Mouse (Mus musculus): ENCODE results near the gene Hrasls5. TPM values are rescaled to one million over a fixed set of nuclear protein-coding genes. Genes with fewer than 3 reads are reported as not detected.

Gene Hrasls5
- polyA plus RNA-seq, 1 experiment from 2014 or later = not detected

DNA sequence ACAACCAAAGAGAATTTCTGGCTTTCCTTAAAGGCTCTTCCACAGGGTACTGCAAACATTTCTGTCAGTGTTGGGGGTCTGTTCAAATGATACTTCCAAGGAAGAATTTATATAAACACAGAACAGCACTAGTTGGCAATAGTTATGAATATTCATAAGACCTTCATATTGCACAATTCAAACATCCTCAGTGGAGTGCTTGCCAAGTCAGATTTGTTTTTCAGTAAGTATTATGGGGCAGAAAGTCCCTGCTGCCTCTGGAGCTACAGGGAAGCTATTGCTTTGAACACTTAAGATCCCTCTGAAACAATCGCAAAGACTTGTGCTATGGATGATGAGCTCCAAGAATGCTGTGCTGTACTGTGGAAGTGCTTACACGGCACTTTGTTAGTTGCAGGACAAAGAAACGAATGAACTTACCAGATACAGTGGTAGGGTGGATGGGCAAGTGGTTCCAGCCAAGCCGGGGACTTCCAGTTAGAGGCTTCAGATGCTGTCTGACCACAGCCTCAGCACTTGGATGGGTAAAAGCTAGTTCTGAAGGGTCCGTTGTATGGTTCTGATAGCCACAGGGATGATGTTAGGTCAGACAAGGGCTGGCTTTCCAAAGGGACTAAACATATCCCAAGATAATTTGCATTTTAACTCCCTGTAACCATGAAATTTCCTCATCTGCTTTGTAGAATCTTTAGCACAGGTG, 4.0 kb downstream of the Hrasls5 start:
- H3K27me3 ChIP-seq (ENCODE audit: low read depth, poor library complexity, severe bottlenecking) = peaks cover 36% of the 10 kb centered on the region
- no peak overlapping the region for H3K4me3 ChIP-seq
- H3K36me3 ChIP-seq = no peaks in the 10 kb centered on the region
- H3K27ac ChIP-seq = no peak overlapping the region
- no peaks in the 10 kb centered on the region for H3K9me3 ChIP-seq (replicated peaks)
- H3K4me1 ChIP-seq = peaks cover 12% of the 10 kb centered on the region
- no peak for DNase-seq (ENCODE audit: low spot score)
- WGBS = 81% methylated on average over 5 of the region's 5 CpGs

DNA sequence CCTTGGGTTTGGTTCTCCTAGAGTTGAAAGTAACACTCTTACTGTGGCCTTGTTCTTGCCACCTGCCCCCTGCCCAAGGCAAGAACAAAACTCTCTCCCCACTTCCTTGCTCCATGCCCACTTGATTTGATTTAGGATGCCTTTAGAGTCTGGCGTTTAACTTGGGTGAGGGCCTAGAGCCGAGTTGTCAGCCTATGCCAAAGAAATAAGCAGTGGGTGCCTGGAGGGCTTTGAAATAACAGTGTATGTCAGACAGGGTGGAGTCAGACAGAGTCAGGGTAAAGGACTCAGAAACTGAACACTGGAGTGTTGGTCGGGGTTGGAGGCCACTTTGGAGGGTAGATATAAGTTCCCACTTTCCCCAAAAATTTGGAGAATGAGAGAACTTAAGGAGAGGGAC, 4.7 kb downstream of the Hrasls5 start:
- no peak for DNase-seq (ENCODE audit: low spot score)
- H3K4me3 ChIP-seq = no peak overlapping the region
- H3K27me3 ChIP-seq (ENCODE audit: low read depth, poor library complexity, severe bottlenecking) = peaks cover 29% of the 10 kb centered on the region
- no peaks in the 10 kb centered on the region for H3K36me3 ChIP-seq
- 66% methylated on average over 3 of the region's 3 CpGs for WGBS
- H3K9me3 ChIP-seq (replicated peaks) = no peaks in the 10 kb centered on the region
- H3K4me1 ChIP-seq = peaks cover 11% of the 10 kb centered on the region
- H3K27ac ChIP-seq = no peak overlapping the region

DNA sequence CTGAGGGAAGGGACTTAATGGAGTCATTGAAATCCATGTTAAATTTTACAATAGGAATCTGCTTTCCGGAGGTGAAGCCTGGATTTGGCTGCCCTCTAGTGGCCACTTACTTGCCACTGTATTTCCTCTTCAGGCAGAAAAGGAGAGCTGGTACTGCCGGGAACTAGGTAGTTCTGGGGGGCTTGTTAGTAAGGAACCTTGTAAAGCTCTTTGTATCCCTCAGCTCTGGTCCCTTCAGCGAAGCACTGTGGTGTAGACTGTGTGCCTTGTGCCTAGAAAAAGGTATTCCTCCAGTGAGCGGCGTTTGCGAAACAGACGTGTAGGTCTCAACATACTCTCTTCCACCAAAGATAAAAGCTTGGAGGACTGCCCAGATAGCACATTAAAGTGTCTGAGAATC, 5.4 kb downstream of the Hrasls5 start:
- Histone ChIP-seq H3K4me3 (no peak overlapping the region), H3K36me3 (no peaks in the 10 kb centered on the region), H3K27ac (no peak overlapping the region), H3K4me1 (peaks cover 5% of the 10 kb centered on the region), H3K27me3 (ENCODE audit: low read depth, poor library complexity, severe bottlenecking) (peaks cover 23% of the 10 kb centered on the region), H3K9me3 (replicated peaks) (no peaks in the 10 kb centered on the region)
- DNase-seq (ENCODE audit: low spot score) = peak; percentile 72
- WGBS = 46% methylated on average over 7 of the region's 7 CpGs

DNA sequence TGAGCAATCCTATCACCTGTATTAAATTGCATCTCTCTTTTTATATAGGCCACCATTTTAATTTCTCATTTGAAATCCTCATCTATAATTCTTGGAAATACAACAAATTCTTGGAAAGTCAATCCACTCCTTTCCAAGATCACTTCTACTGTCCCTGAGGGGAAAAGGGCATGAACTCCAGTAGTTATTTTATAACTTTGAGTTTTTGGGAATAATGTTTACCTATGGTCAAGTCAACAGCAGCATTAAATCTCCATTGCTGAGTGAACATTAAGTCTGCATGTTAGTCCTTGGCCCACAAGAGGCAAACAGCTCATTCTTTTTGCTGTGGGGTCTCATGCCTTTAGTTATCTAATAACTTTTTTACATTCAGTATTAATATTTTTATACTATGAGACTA, 20.7 kb downstream of the Hrasls5 start:
- Histone ChIP-seq H3K27ac (no peak overlapping the region), H3K27me3 (ENCODE audit: low read depth, poor library complexity, severe bottlenecking) (no peaks in the 10 kb centered on the region), H3K4me3 (no peak overlapping the region), H3K9me3 (replicated peaks) (no peaks in the 10 kb centered on the region), H3K36me3 (no peaks in the 10 kb centered on the region), H3K4me1 (no peaks in the 10 kb centered on the region)
- no peak for DNase-seq (ENCODE audit: low spot score)

DNA sequence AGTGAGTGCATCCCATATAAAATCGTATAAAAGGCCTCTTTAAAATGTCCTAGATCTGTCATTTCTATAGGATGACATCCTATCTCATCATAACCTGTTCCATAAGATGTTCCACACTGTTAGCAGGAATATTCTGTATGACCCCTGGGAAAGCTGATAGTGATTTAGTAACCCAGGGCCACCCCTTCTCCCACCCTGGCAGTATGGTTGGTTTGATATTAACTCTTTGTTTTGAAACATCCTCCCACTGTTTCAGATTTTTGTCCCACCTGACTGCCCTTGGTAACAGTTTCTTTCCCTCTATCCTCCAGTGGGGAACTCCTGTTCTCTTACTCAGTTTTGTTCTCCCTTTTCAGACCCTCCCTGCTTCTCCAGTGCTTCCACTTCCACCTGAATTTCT, 21.4 kb downstream of the Hrasls5 start:
- DNase-seq (ENCODE audit: low spot score) = no peak
- Histone ChIP-seq H3K27ac (no peak overlapping the region), H3K36me3 (no peaks in the 10 kb centered on the region), H3K9me3 (replicated peaks) (no peaks in the 10 kb centered on the region), H3K4me1 (no peaks in the 10 kb centered on the region), H3K4me3 (no peak overlapping the region), H3K27me3 (ENCODE audit: low read depth, poor library complexity, severe bottlenecking) (no peaks in the 10 kb centered on the region)
- WGBS = 74% methylated on average over 1 of the region's 1 CpGs

DNA sequence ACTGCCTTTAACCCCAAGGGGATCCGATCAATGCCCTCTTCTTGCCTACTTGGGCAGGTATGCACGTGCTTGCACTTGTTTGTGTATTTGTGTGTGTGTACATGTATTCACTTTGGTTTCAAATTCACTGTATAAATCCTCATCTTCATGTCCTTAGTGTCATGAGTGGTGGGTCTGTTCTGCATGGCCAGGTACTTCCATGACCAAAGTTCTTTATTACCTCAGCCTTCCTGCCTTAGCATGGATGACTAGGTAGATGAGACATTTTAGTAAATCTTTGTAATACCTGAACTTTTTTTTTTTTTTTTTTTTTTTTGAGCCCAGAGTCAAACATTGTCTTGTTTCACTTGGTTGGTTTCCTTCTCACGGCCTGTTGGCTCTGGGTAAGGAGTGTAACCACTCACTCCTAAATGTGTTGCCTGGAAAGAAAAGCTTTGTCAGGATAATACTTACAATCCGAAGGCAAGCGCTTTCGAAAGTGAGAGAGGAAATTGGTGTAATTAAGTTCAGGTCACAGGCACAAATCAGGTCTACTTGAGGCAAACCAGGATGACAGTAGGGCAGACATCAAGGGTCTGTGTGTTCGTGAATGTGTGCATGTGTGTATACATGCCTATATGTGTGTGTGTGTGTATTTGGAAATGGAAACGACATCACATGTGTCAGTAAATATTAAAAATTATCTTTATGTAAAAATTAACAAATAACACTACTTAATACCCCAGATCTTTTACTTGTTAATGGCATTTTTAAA, 36.7 kb downstream of the Hrasls5 start:
- Histone ChIP-seq H3K27ac (no peak overlapping the region), H3K4me1 (no peaks in the 10 kb centered on the region)
- 84% methylated on average over 8 of the region's 8 CpGs for WGBS

DNA sequence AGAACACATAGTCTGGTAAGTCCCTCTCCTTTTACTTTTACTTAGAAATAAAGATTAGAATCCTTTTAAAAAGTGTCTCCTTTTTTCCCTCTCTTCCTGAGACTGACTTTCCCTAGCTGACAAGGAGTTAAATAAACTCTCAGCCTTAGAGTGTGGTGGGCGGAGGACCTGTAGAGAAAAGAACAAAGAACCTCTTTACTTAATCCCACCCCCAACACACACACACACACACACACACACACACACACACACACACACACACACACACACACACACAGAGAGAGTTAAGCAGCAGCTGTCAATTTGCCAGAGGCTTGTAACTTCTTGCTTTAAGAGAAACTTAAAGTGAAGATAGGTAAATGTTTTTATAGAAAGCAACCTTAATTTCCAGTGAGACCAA, 59.7 kb downstream of the Hrasls5 start:
- no peak overlapping the region for H3K27ac ChIP-seq
- no peaks in the 10 kb centered on the region for H3K27me3 ChIP-seq (ENCODE audit: low read depth, poor library complexity, severe bottlenecking)
- H3K9me3 ChIP-seq (replicated peaks) = no peaks in the 10 kb centered on the region
- DNase-seq (ENCODE audit: low spot score) = no peak
- no peaks in the 10 kb centered on the region for H3K4me1 ChIP-seq
- WGBS = 28% methylated on average over 1 of the region's 1 CpGs
- no peaks in the 10 kb centered on the region for H3K36me3 ChIP-seq
- no peak overlapping the region for H3K4me3 ChIP-seq

More for the DNA sequence above, 36.7 kb downstream of the Hrasls5 start:
- H3K36me3 ChIP-seq = no peaks in the 10 kb centered on the region
- DNase-seq (ENCODE audit: low spot score) = no peak
- H3K27me3 ChIP-seq (ENCODE audit: low read depth, poor library complexity, severe bottlenecking) = no peaks in the 10 kb centered on the region
- H3K4me3 ChIP-seq = no peak overlapping the region
- no peaks in the 10 kb centered on the region for H3K9me3 ChIP-seq (replicated peaks)

DNA sequence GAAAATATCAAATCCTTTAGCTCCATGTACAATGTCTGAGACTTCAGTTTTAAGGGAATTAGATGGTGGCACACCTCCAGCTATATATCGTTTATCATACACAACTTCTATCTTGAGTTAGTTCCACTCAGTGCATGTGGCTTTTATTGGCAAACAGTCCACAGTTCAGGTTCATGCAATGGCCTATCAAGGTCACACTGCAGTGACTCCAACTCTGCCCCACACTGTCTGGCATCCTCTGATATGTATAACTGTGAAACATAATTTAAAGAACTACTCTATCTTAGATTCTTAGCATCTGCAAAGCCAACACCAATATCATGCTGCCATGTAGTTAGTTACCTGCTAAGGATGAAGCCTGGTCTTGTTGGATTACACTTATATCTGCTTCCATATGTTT, 75.6 kb downstream of the Hrasls5 start:
- no peaks in the 10 kb centered on the region for H3K9me3 ChIP-seq (replicated peaks)
- no peak overlapping the region for H3K27ac ChIP-seq
- no peaks in the 10 kb centered on the region for H3K36me3 ChIP-seq
- H3K4me1 ChIP-seq = no peaks in the 10 kb centered on the region
- WGBS = 88% methylated on average over 1 of the region's 1 CpGs
- H3K27me3 ChIP-seq (ENCODE audit: low read depth, poor library complexity, severe bottlenecking) = no peaks in the 10 kb centered on the region
- no peak for DNase-seq (ENCODE audit: low spot score)
- no peak overlapping the region for H3K4me3 ChIP-seq

Other genes with a start within 250 kb of the Hrasls5 start
- 47.0 and 48.5 TPM in 2 replicates for gene Spindoc, start 229.5 kb upstream of the Hrasls5 start, polyA plus RNA-seq (2016; fragmentation: Nextera tagmentation; extraction: Ambion mirVana)
- 5.0 and 6.8 TPM in 2 replicates for gene 2700081O15Rik, start 194.9 kb upstream of the Hrasls5 start, polyA plus RNA-seq (2016; fragmentation: Nextera tagmentation; extraction: Ambion mirVana)
- 95.7 and 103 TPM in 2 replicates for gene Rtn3, start 129.3 kb upstream of the Hrasls5 start, polyA plus RNA-seq (2016; fragmentation: Nextera tagmentation; extraction: Ambion mirVana)
- 7.6 and 7.7 TPM in 2 replicates for gene Atl3, start 118.5 kb upstream of the Hrasls5 start, polyA plus RNA-seq (2016; fragmentation: Nextera tagmentation; extraction: Ambion mirVana)
- gene Pla2g16, start 55.1 kb upstream of the Hrasls5 start, polyA plus RNA-seq (2016; fragmentation: Nextera tagmentation; extraction: Ambion mirVana) = 3.2 and 3.6 TPM in 2 replicates
- gene Lgals12, start 5.3 kb upstream of the Hrasls5 start, polyA plus RNA-seq (2016; fragmentation: Nextera tagmentation; extraction: Ambion mirVana) = 0.21 and 0.84 TPM in 2 replicates
- not detected in 2 replicates for gene Slc22a19, start 98.8 kb downstream of the Hrasls5 start, polyA plus RNA-seq (2016; fragmentation: Nextera tagmentation; extraction: Ambion mirVana)
- not detected in 2 replicates for gene Slc22a26, start 190.1 kb downstream of the Hrasls5 start, polyA plus RNA-seq (2016; fragmentation: Nextera tagmentation; extraction: Ambion mirVana)